Mouse (Mus musculus): Measurements from ENCODE around the gene Tmem132d.

Gene Tmem132d

GRCm38 (mm10) chr5:128218281-128218680 lies 214.6 kb downstream of the Tmem132d start:
- DNase-seq (ENCODE audit: low spot score in 2 of 2): no peak

GRCm38 (mm10) chr5:128211125-128211524 lies 221.8 kb downstream of the Tmem132d start:
- no peak for DNase-seq (ENCODE audit: low spot score in 2 of 2)

GRCm38 (mm10) chr5:128205716-128206115 lies 227.2 kb downstream of the Tmem132d start:
- no peak for DNase-seq (ENCODE audit: low spot score in 2 of 2)

GRCm38 (mm10) chr5:128204685-128205320 lies 228.1 kb downstream of the Tmem132d start:
- DNase-seq (ENCODE audit: low spot score in 2 of 2): no peak

- peak; percentile 32 to 36 for DNase-seq (ENCODE audit: low spot score in 2 of 2)
Observed at GRCm38 (mm10) chr5:128203879-128204581, 228.8 kb downstream of the Tmem132d start.

GRCm38 (mm10) chr5:128194106-128194505 lies 238.8 kb downstream of the Tmem132d start:
- DNase-seq (ENCODE audit: low spot score in 2 of 2): no peak

GRCm38 (mm10) chr5:128192485-128193055 lies 240.3 kb downstream of the Tmem132d start:
- no peak for DNase-seq (ENCODE audit: low spot score in 2 of 2)

- no peak for DNase-seq (ENCODE audit: low spot score in 2 of 2)
Observed at GRCm38 (mm10) chr5:128191710-128192109, 241.2 kb downstream of the Tmem132d start.

GRCm38 (mm10) chr5:128190243-128190820 lies 242.5 kb downstream of the Tmem132d start:
- no peak for DNase-seq (ENCODE audit: low spot score in 2 of 2)

- no peak for DNase-seq (ENCODE audit: low spot score in 2 of 2)
Observed at GRCm38 (mm10) chr5:128176234-128176633, 256.6 kb downstream of the Tmem132d start.

GRCm38 (mm10) chr5:128158901-128159675 lies 273.8 kb downstream of the Tmem132d start:
- no peak for DNase-seq (ENCODE audit: low spot score in 2 of 2)

GRCm38 (mm10) chr5:128151461-128151860 lies 281.4 kb downstream of the Tmem132d start:
- no peak for DNase-seq (ENCODE audit: low spot score in 2 of 2)

- no peak for DNase-seq (ENCODE audit: low spot score in 2 of 2)
Observed at GRCm38 (mm10) chr5:128146901-128147645, 285.8 kb downstream of the Tmem132d start.

- DNase-seq (ENCODE audit: low spot score in 2 of 2): no peak
Observed at GRCm38 (mm10) chr5:128144799-128145198, 288.1 kb downstream of the Tmem132d start.

- no peak for DNase-seq (ENCODE audit: low spot score in 2 of 2)
Observed at GRCm38 (mm10) chr5:128136818-128137217, 296.1 kb downstream of the Tmem132d start.

- no peak for DNase-seq (ENCODE audit: low spot score in 2 of 2)
Observed at GRCm38 (mm10) chr5:128122656-128123055, 310.2 kb downstream of the Tmem132d start.

- DNase-seq (ENCODE audit: low spot score in 2 of 2): no peak
Observed at GRCm38 (mm10) chr5:128119171-128119570, 313.7 kb downstream of the Tmem132d start.

GRCm38 (mm10) chr5:128113107-128113506 lies 319.8 kb downstream of the Tmem132d start:
- DNase-seq (ENCODE audit: low spot score in 2 of 2): no peak

GRCm38 (mm10) chr5:128112518-128112917 lies 320.4 kb downstream of the Tmem132d start:
- DNase-seq (ENCODE audit: low spot score in 2 of 2): no peak

GRCm38 (mm10) chr5:128111664-128112063 lies 321.2 kb downstream of the Tmem132d start:
- no peak for DNase-seq (ENCODE audit: low spot score in 2 of 2)

- no peak for DNase-seq (ENCODE audit: low spot score in 2 of 2)
Observed at GRCm38 (mm10) chr5:128102556-128102955, 330.3 kb downstream of the Tmem132d start.

Measured in right cerebral cortex, postnatal 10 days (tissue).